Mouse (Mus musculus) retina, postnatal 1 day (tissue): ENCODE results near the gene Zkscan7.

ENCODE experiments used
- DNase-seq: peaks from one replicate; pipeline ENCODE4 v3.0.0-alpha.2; 2012

Zkscan7 gene

DNA sequence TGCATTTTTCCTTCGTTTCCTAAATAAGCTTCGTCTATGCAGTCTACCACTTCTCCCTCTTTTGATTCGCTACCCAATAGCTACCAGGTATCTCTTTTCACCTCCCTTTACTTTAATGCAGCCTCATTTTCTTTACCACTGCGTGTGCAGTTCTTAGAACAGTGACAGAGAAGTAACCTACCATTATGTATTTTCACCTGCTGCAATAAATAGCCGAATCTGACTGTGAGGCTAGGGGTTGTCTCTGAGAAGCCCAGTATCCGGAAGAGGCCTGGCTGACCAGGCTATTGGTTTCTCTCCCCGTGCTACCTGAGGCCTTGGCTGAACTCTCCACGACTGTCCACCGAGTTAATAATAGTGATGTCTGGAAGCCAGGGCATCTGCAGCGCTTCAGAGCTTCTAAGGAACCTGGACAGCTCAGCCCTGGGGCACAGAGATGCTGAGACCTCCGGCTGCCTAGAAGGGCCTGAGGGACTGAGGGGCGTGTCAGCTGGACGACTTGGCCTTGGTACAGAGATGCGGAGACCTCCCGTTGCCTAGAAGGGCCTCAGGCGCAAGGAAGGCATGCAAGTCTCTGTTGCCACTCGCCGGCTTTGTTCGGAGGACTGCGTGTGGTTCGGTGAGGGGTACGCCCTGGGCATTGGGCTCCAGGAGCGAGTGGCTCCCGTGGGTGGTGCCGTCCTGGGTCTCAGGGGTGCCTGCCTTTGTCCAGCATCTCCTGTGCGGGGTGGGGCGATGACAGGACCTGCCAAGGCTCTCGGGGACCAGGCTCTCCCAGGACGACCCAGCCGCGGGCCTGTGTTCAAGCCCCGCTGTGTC, 17.4 kb downstream of the Zkscan7 start:
- peak; percentile 96 for DNase-seq

GRCm38 (mm10) chr9:122922436-122922835, 37.0 kb downstream of the Zkscan7 start:
- no peak for DNase-seq

DNA sequence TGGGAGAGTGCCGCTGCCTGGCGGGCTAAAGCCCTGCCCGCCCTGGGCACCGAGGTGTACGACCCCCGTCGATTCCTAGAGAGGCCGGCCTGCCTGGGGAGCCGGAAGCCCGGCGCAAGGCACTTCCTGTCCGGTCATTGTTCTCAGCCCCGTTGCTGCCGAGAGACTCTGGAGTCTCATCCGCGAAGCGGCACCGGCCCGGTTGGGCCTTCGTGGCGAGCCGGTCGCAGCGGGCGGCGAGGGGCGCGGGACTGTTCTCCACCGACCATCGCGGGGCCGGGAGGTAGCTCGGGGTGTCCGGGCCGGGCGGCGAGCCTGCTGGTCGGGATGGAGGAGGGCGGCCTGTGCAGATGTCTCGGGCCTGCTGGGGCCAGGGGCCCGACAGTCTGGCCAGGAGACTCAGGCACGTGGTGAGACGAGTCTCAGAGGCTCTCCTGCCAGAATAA, 37.5 kb downstream of the Zkscan7 start, which contains the start of gene Zfp105:
Gene Zfp105 (plus strand): TSS at position 137 of the 446 bp plus-strand sequence.
- DNase-seq: peak; percentile 95

DNA sequence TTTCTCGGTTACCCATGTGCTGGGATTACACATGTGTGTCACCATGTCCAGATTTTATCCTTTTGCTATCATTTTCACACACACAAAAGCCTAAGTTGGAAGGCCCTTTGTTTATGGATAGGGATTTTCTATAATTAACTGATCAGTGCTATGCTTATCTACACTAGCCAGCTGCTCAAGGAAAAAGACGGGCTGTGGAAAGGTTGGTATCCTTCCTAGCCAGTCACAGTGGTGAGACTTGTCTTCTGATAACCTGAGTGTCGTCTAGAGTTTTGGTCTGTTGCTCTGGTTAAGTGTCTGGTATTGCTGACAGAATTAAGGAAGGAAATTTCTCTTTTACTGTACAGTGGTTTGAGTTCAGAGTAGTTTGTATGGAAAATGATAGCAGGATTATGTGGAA, 43.4 kb downstream of the Zkscan7 start:
- no peak for DNase-seq
